ENCODE assay signal across 8 mouse cellular contexts in the genomic region with DNA sequence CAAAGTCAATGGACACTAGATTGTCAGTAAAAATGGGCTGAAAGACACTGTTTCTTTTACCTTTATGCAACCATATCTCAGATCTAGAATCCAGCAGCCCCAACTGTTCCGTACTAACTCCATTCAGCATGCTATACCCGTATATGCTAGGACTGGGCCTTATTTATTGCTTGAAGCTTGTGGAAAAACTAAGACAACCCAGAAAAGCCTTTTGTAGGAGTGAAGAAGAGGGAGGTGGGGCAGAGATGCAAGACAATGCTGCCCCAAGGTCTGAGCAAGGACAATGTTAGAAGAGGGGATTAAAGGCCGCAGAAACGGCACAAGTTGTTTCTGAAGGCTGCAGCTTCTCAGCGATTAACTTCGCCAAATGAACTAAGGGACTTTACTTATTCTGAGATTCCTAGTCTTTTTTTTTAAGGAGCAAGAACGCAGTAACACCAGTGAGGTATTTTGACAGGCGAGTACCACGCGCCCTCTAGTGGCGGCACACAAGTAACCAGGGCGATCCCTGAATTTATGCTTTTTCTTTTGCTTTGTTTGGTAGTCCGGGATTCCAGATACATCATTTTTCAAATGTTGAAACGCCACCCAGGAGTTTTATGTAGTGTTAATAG.
DNase-seq lines count a peak whose midpoint lies in the region; ATAC-seq and TF ChIP-seq lines count a peak whose summit lies in the region.

No protein-coding gene starts in this region.

- in situ Hi-C loops in ES-E14 (cut with MboI; ENCODE audit: low sequenced_read_pairs in 2 of 2, unreplicated experiment in 2 of 2) = loop anchor here (5.0 to 25.0 kb wide), 3 partner anchors 300 to 357 kb away; no protein-coding TSS in a partner anchor

- no peak overlapping the region for H3K4me3 ChIP-seq in ES-E14 (ENCODE audit: insufficient read depth in 1 of 2, low read depth in 1 of 2, low read length in 2 of 2, poor library complexity in 1 of 2, severe bottlenecking in 1 of 2)
- no peak overlapping the region for H3K4me3 ChIP-seq in forebrain, embryonic 14.5 days (ENCODE audit: low read depth, low read length)
- H3K4me3 ChIP-seq in heart, embryonic 16.5 days (ENCODE audit: low read length) = no peak overlapping the region; the same call in 1 of the 2 replicates
- no peak overlapping the region for H3K4me3 ChIP-seq in liver, embryonic 11.5 days (ENCODE audit: low read depth, low read length)
- H3K4me3 ChIP-seq in neural tube, embryonic 11.5 days (ENCODE audit: low read depth, low read length) = no peak overlapping the region

- 8% methylated on average over 14 of the region's 14 CpGs for WGBS in forebrain, embryonic 14.5 days
- 11% methylated on average over 14 of the region's 14 CpGs for WGBS in heart, embryonic 16.5 days
- 12% methylated on average over 14 of the region's 14 CpGs for WGBS in liver, embryonic 11.5 days
- WGBS in neural tube, embryonic 11.5 days = 11% methylated on average over 14 of the region's 14 CpGs

- H3K4me2 ChIP-seq in forebrain, embryonic 14.5 days (ENCODE audit: low read length) = no peak overlapping the region
- peak overlapping the region; percentile 55 for H3K4me2 ChIP-seq in heart, embryonic 16.5 days (ENCODE audit: low read depth, low read length)
- peak overlapping the region; percentile 40 for H3K4me2 ChIP-seq in liver, embryonic 11.5 days
- H3K4me2 ChIP-seq in neural tube, embryonic 11.5 days (ENCODE audit: low read depth) = 0 out of 2 replicates have a peak overlapping the region, but pooled peaks have one; percentile 2

- H3K36me3 ChIP-seq in ES-E14 (ENCODE audit: control insufficient read depth, insufficient read depth, low read length, poor library complexity, severe bottlenecking) = no peaks in the 10 kb centered on the region
- no peaks in the 10 kb centered on the region for H3K36me3 ChIP-seq in forebrain, embryonic 14.5 days (ENCODE audit: control insufficient read depth, insufficient read depth, low read length)
- no peaks in the 10 kb centered on the region for H3K36me3 ChIP-seq in heart, embryonic 16.5 days (ENCODE audit: control insufficient read depth, insufficient read depth)
- no peaks in the 10 kb centered on the region for H3K36me3 ChIP-seq in liver, embryonic 11.5 days (ENCODE audit: control insufficient read depth, insufficient read depth, low read length)
- H3K36me3 ChIP-seq in neural tube, embryonic 11.5 days (ENCODE audit: control insufficient read depth, insufficient read depth, low read length) = no peaks in the 10 kb centered on the region

- H3K4me1 ChIP-seq in ES-E14 (ENCODE audit: control insufficient read depth in 2 of 2, insufficient read depth in 2 of 2, low read length in 2 of 2, poor library complexity in 1 of 2) = no peaks in the 10 kb centered on the region
- H3K4me1 ChIP-seq in forebrain, embryonic 14.5 days (ENCODE audit: control insufficient read depth, insufficient read depth, low read length) = no peaks in the 10 kb centered on the region
- H3K4me1 ChIP-seq in heart, embryonic 16.5 days (ENCODE audit: control insufficient read depth, insufficient read depth, low read length) = peaks cover 9% of the 10 kb centered on the region; the same call in 1 of the 2 replicates
- peaks cover 10% of the 10 kb centered on the region for H3K4me1 ChIP-seq in liver, embryonic 11.5 days (replicated peaks; ENCODE audit: control insufficient read depth, insufficient read depth, low read length)
- H3K4me1 ChIP-seq in neural tube, embryonic 11.5 days (ENCODE audit: control insufficient read depth, insufficient read depth, low read length) = no peaks in the 10 kb centered on the region

- H3K9ac ChIP-seq in ES-E14 (ENCODE audit: insufficient read depth, low read depth, low read length, poor library complexity, severe bottlenecking) = no peak overlapping the region
- no peak overlapping the region for H3K9ac ChIP-seq in forebrain, embryonic 14.5 days (ENCODE audit: low read length)
- peak overlapping the region; percentile 56; the same call in 1 of the 2 replicates for H3K9ac ChIP-seq in heart, embryonic 16.5 days (ENCODE audit: low read length)
- no peak overlapping the region for H3K9ac ChIP-seq in liver, embryonic 11.5 days (ENCODE audit: low read depth, low read length)
- H3K9ac ChIP-seq in neural tube, embryonic 11.5 days (ENCODE audit: low read length) = no peak overlapping the region

- no peaks in the 10 kb centered on the region for H3K9me3 ChIP-seq in ES-E14 (ENCODE audit: control insufficient read depth, insufficient read depth, low read depth, low read length)
- no peaks in the 10 kb centered on the region for H3K9me3 ChIP-seq in forebrain, embryonic 14.5 days (replicated peaks; ENCODE audit: control insufficient read depth, low read length)
- no peaks in the 10 kb centered on the region for H3K9me3 ChIP-seq in heart, embryonic 16.5 days (replicated peaks; ENCODE audit: control insufficient read depth, low read length)
- H3K9me3 ChIP-seq in liver, embryonic 11.5 days (ENCODE audit: control insufficient read depth, low read length) = no peaks in the 10 kb centered on the region
- H3K9me3 ChIP-seq in neural tube, embryonic 11.5 days (ENCODE audit: control insufficient read depth, low read length) = no peaks in the 10 kb centered on the region

- no peak overlapping the region for H3K27ac ChIP-seq in ES-E14 (ENCODE audit: insufficient read depth, low read depth, low read length, poor library complexity, severe bottlenecking)
- H3K27ac ChIP-seq in forebrain, embryonic 14.5 days (ENCODE audit: low read depth, low read length) = no peak overlapping the region
- no peak overlapping the region for H3K27ac ChIP-seq in heart, embryonic 16.5 days (ENCODE audit: low read length)
- H3K27ac ChIP-seq in liver, embryonic 11.5 days (ENCODE audit: low read depth, low read length) = no peak overlapping the region
- no peak overlapping the region for H3K27ac ChIP-seq in neural tube, embryonic 11.5 days (ENCODE audit: low read depth, low read length)

- DNase-seq in ES-E14 (ENCODE audit: low read depth, low spot score) = peak; percentile 30
- DNase-seq in c-Kit-positive CD71-negative TER-119-negative erythroid progenitor cells, embryonic 14.5 days (ENCODE audit: low read depth) = peak; percentile 18
- DNase-seq in forebrain, embryonic 14.5 days (ENCODE audit: low spot score) = peak; percentile 85
- peak; percentile 85 to 87 for DNase-seq in kidney, postnatal 25 days
- DNase-seq in liver, embryonic 11.5 days (ENCODE audit: low spot score) = no peak
- DNase-seq in neural tube, embryonic 11.5 days (ENCODE audit: low spot score) = peak; percentile 71
- DNase-seq in thymus, postnatal 25 days = peak; percentile 25

- no peaks in the 10 kb centered on the region for H3K27me3 ChIP-seq in forebrain, embryonic 14.5 days (replicated peaks; ENCODE audit: control insufficient read depth, insufficient read depth, low read length)
- H3K27me3 ChIP-seq in heart, embryonic 16.5 days (ENCODE audit: control insufficient read depth, insufficient read depth, low read length) = no peaks in the 10 kb centered on the region
- no peaks in the 10 kb centered on the region for H3K27me3 ChIP-seq in liver, embryonic 11.5 days (replicated peaks; ENCODE audit: control insufficient read depth, insufficient read depth, low read length)
- H3K27me3 ChIP-seq in neural tube, embryonic 11.5 days (ENCODE audit: control insufficient read depth, insufficient read depth, low read length) = no peaks in the 10 kb centered on the region

- ATAC-seq in forebrain, embryonic 14.5 days = peak; percentile 72
- no peak for ATAC-seq in heart, embryonic 16.5 days (replicated peaks; ENCODE audit: extremely low read depth, insufficient read depth, low FRiP score)
- ATAC-seq in liver, embryonic 11.5 days (replicated peaks; ENCODE audit: low FRiP score) = peak; percentile 40; the same call in 1 of the 2 replicates
- peak; percentile 66 for ATAC-seq in neural tube, embryonic 11.5 days (ENCODE audit: insufficient read depth, low FRiP score, low TSS enrichment)

TF ChIP-seq in ES-E14, 5 proteins besides CTCF, POLR2A, EP300 and RAD21:
- TF ChIP-seq ZNF384 (IDR thresholded peaks at IDR 0.05; ENCODE audit: low read depth, low read length) (peak; percentile 65; the same call in 1 of the 2 replicates), ZC3H11A (IDR thresholded peaks at IDR 0.05; ENCODE audit: borderline replicate concordance, low read depth, low read length) (peak; percentile 78), HCFC1 (IDR thresholded peaks at IDR 0.05; ENCODE audit: borderline replicate concordance, insufficient read depth, low read length) (no peak)
